Mouse (Mus musculus) heart, postnatal 0 days (tissue): ENCODE results near the gene Snx15.

Experiments
- CTCF ChIP-seq: IDR thresholded peaks from 2 replicates; pipeline ENCODE4 v1.5.1; 2016; ENCODE audit warnings: antibody characterized with exemption, control low read depth, low read depth
- EP300 ChIP-seq: IDR thresholded peaks from 2 replicates; pipeline ENCODE4 v1.6.1; 2016; ENCODE audit warnings: antibody characterized with exemption, low read depth

GRCm38 (mm10) chr19:6132171-6132827 lies 4.2 kb upstream of the Snx15 start:
- TF ChIP-seq CTCF (no peak), EP300 (no peak)
